Mouse (Mus musculus) cerebellum, adult 2 months (tissue): ENCODE measurements around the gene Colgalt1. TPM values are rescaled to one million over a fixed set of nuclear protein-coding genes. Genes with fewer than 3 reads are reported as not detected.

Source experiments
- DNase-seq, 2 experiments: peaks; one replicate each; pipeline ENCODE4 v3.0.0; 2021
- H3K27ac ChIP-seq: fragments of 200-500 bp; 2 replicates; pipeline ENCODE4 v1.5.1; 2012; ENCODE audit warnings: low read length, control low read depth, inconsistent platforms; ENCODE audit not compliant: insufficient read depth
- H3K27me3 ChIP-seq: fragments of 200-500 bp; 2 replicates; pipeline ENCODE4 v1.6.1; 2012; ENCODE audit warnings: inconsistent platforms, mild to moderate bottlenecking, low read length, moderate library complexity; ENCODE audit not compliant: control insufficient read depth, insufficient read depth
- H3K4me1 ChIP-seq: fragments of 200-500 bp; 2 replicates; pipeline ENCODE4 v1.6.1; 2011; ENCODE audit warnings: low read length; ENCODE audit not compliant: control insufficient read depth, insufficient read depth
- H3K4me3 ChIP-seq: fragments of 200-500 bp; replicated peaks from 2 replicates; pipeline ENCODE3; 2011; ENCODE audit warnings: mild to moderate bottlenecking, low read depth, low read length, control low read depth; ENCODE audit not compliant: insufficient read depth
- CTCF ChIP-seq: fragments of 200-500 bp; IDR thresholded peaks from 2 replicates; pipeline ENCODE4 v1.5.1; 2011; ENCODE audit warnings: low read depth, mild to moderate bottlenecking, control low read depth, low read length, moderate library complexity, borderline replicate concordance; ENCODE audit not compliant: insufficient read depth
- POLR2A ChIP-seq: fragments of 200-500 bp; IDR thresholded peaks from 2 replicates; pipeline ENCODE4 v1.6.1; 2011; ENCODE audit warnings: low read length, control low read depth, borderline replicate concordance; ENCODE audit not compliant: insufficient read depth
- WGBS: fragments of 180-500 bp; shearing (Covaris S2); methylation state at CpG from one replicate; pipeline ENCODE4 v1.1.7; 2018; 5-methylcytosine and 5-hydroxymethylcytosine counted together
- polyA plus RNA-seq: library from polyadenylated mRNA; depleted of rRNA; stranded (reverse); fragments of >200 nt; gene quantifications from 2 replicates; pipeline ENCODE4 v1.2.3, GENCODE M21; 2012

The Colgalt1 gene
- polyA plus RNA-seq, 1 experiment, result 74.1 TPM

- no peak overlapping the region for H3K4me3 ChIP-seq
- TF ChIP-seq CTCF (no peak; the same call in 1 of the 2 replicates), POLR2A (no peak)
- peaks cover 12% of the 10 kb centered on the region for H3K4me1 ChIP-seq
- WGBS, result 44% methylated on average over 19 of the region's 22 CpGs
- DNase-seq, result no peak
- H3K27me3 ChIP-seq, result no peaks in the 10 kb centered on the region
- no peak overlapping the region for H3K27ac ChIP-seq
Measured at GRCm38 (mm10) chr8:71633164-71633563, 22.4 kb downstream of the Colgalt1 start.

GRCm38 (mm10) chr8:71633981-71634667, 23.3 kb downstream of the Colgalt1 start:
- H3K27me3 ChIP-seq, result no peaks in the 10 kb centered on the region
- peaks cover 14% of the 10 kb centered on the region for H3K4me1 ChIP-seq
- DNase-seq, result no peak
- no peak overlapping the region for H3K4me3 ChIP-seq
- TF ChIP-seq POLR2A (no peak), CTCF (no peak)
- 39% methylated on average over 26 of the region's 26 CpGs for WGBS
- H3K27ac ChIP-seq, result no peak overlapping the region

- TF ChIP-seq CTCF, result no peak
- no peak for TF ChIP-seq POLR2A
- Histone ChIP-seq H3K4me3 (no peak overlapping the region), H3K27ac (no peak overlapping the region), H3K4me1 (peaks cover 14% of the 10 kb centered on the region), H3K27me3 (no peaks in the 10 kb centered on the region)
- no peak for DNase-seq
- WGBS, result 70% methylated on average over 8 of the region's 8 CpGs
Measured at GRCm38 (mm10) chr8:71637149-71638095, 26.6 kb downstream of the Colgalt1 start.

- no peak overlapping the region for H3K4me3 ChIP-seq
- no peaks in the 10 kb centered on the region for H3K27me3 ChIP-seq
- no peak for TF ChIP-seq POLR2A
- TF ChIP-seq CTCF, result no peak
- H3K27ac ChIP-seq, result no peak overlapping the region
- DNase-seq, result no peak
- 40% methylated on average over 6 of the region's 6 CpGs for WGBS
- peaks cover 14% of the 10 kb centered on the region for H3K4me1 ChIP-seq
Measured at GRCm38 (mm10) chr8:71638321-71638720, 27.5 kb downstream of the Colgalt1 start.

- Histone ChIP-seq H3K27me3 (no peaks in the 10 kb centered on the region), H3K4me1 (peaks cover 14% of the 10 kb centered on the region), H3K4me3 (no peak overlapping the region), H3K27ac (no peak overlapping the region)
- TF ChIP-seq CTCF, result no peak
- no peak for TF ChIP-seq POLR2A
- no peak for DNase-seq
- WGBS, result 96% methylated on average over 4 of the region's 4 CpGs
Measured at GRCm38 (mm10) chr8:71639318-71639717, 28.5 kb downstream of the Colgalt1 start.

GRCm38 (mm10) chr8:71645510-71645909, 34.7 kb downstream of the Colgalt1 start:
- TF ChIP-seq CTCF (no peak), POLR2A (no peak)
- H3K27ac ChIP-seq, result no peak overlapping the region
- no peak for DNase-seq
- 78% methylated on average over 9 of the region's 9 CpGs for WGBS
- H3K27me3 ChIP-seq, result no peaks in the 10 kb centered on the region
- H3K4me1 ChIP-seq, result no peaks in the 10 kb centered on the region
- H3K4me3 ChIP-seq, result no peak overlapping the region

- no peak overlapping the region for H3K4me3 ChIP-seq
- WGBS, result 28% methylated on average over 24 of the region's 24 CpGs
Measured at GRCm38 (mm10) chr8:71654600-71654999, 43.8 kb downstream of the Colgalt1 start.

GRCm38 (mm10) chr8:71657816-71658215, 47.0 kb downstream of the Colgalt1 start:
- WGBS, result 43% methylated on average over 9 of the region's 9 CpGs
- Histone ChIP-seq H3K4me3 (no peak overlapping the region), H3K27ac (no peak overlapping the region), H3K27me3 (no peaks in the 10 kb centered on the region), H3K4me1 (peaks cover 25% of the 10 kb centered on the region)
- TF ChIP-seq CTCF, result no peak
- no peak for TF ChIP-seq POLR2A
- no peak for DNase-seq

More at GRCm38 (mm10) chr8:71654600-71654999, 43.8 kb downstream of the Colgalt1 start:
- Histone ChIP-seq H3K27ac (no peak overlapping the region), H3K4me1 (peaks cover 15% of the 10 kb centered on the region), H3K27me3 (no peaks in the 10 kb centered on the region)
- TF ChIP-seq CTCF, result no peak
- no peak for TF ChIP-seq POLR2A
- DNase-seq, result no peak
